Mouse (Mus musculus): ENCODE results near the gene Adamts13.

Adamts13 gene

GRCm38 (mm10) chr2:26973960-26974359, 744 bp downstream of the Adamts13 start:
- no peak for DNase-seq

- DNase-seq, result no peak
These were observed 7.1 kb downstream of the Adamts13 start for GRCm38 (mm10) chr2:26980361-26980760.

DNA sequence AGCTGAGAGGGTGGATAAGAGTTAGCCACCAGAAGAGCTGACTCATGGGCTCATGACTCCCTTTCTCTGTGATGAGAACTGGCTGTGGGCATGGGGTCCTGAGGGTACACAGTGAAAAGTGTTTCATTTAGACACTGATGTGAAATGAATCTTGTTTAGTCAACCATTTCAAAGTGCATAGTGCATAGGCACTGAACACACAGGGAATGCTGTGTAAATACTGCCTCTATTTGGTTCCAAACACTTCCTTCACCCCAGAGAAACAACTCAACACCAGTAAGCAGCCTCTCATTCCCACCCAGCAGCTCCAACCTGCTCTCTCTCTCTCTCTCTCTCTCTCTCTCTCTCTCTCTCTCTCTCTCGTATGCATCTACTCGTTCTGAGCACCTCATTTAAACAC, 11.0 kb downstream of the Adamts13 start:
- no peak for DNase-seq

DNA sequence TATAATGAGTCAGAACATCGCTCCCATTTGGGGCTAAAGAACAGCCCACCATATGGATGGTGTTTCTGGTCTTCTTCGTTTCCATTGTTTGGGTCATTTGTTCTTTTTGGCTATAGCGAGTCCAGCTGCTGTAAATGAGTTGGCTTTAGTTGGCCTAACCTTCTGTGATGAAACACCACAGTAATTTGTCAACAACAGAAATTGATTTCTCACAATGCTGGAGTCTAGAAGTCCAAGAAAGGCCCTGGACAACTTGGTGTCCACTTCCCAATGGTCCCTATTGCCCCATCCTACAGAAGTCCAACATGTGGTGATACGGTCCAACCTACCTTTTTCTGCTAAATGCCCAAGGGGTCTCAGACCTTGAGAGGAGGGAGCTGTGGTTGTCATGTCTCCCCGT, 11.4 kb downstream of the Adamts13 start:
- no peak for DNase-seq

GRCm38 (mm10) chr2:26993936-26994335, 20.7 kb downstream of the Adamts13 start:
- no peak for DNase-seq

- DNase-seq, result no peak
These were observed 24.3 kb downstream of the Adamts13 start for GRCm38 (mm10) chr2:26997498-26997897.

GRCm38 (mm10) chr2:26997993-26998392, 24.8 kb downstream of the Adamts13 start:
- no peak for DNase-seq

GRCm38 (mm10) chr2:27006255-27006654, 33.0 kb downstream of the Adamts13 start:
- no peak for DNase-seq

GRCm38 (mm10) chr2:27007701-27008100, 34.5 kb downstream of the Adamts13 start:
- DNase-seq, result no peak

DNA sequence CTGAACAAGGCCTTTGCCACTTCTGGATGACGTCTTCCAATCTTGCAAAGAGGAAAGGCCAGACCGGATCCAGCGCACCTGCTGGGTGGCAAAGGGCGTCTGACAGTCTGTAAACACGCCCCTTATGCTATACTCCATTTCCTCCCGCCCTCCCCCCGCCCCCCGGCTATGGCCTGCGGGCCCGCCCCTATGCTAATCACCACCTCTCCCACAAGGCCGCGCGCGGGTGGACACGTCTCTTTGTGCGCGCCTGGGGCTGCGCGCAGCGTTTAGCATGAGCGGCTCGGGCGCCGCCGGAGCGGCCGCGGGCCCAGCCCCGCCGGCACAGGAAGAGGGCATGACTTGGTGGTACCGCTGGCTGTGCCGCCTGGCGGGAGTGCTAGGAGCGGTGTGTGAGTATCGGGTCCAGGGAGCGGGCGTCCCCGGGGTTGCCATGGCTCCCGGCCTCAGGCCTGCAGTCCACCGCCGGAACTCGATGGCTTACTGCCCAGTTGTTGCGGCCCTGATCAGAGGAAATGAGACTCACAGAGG, 36.6 kb downstream of the Adamts13 start, which contains the start of gene Cacfd1:
Gene Cacfd1 (plus strand): TSS at position 213 of the 531 bp plus-strand sequence.
- DNase-seq, result peak; percentile 88 to 89

GRCm38 (mm10) chr2:27017802-27018201, 44.6 kb downstream of the Adamts13 start:
- DNase-seq, result peak; percentile 83 to 89

DNA sequence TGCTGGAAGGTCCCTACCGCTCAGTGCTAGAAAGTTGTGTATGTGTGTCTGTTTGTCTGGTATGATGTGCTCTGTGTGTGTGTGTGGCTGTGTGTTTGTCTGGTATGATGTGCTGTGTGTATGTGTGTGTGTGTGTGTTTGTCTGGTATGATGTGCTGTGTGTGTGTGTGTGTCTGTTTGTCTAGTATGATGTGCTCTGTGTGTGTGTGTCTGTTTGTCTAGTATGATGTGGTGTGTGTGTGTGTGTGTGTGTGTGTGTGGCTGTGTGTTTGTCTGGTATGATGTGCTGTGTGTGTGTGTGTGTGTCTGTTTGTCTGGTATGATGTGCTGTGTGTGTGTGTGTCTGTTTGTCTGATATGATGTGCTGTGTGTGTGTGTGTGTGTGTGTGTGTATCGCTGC, 46.3 kb downstream of the Adamts13 start:
- DNase-seq, result no peak

GRCm38 (mm10) chr2:27021103-27021502, 47.9 kb downstream of the Adamts13 start:
- no peak for DNase-seq

- DNase-seq, result no peak
These were observed 49.4 kb downstream of the Adamts13 start for GRCm38 (mm10) chr2:27022612-27023011.

GRCm38 (mm10) chr2:27024136-27024535, 50.9 kb downstream of the Adamts13 start:
- no peak for DNase-seq

DNA sequence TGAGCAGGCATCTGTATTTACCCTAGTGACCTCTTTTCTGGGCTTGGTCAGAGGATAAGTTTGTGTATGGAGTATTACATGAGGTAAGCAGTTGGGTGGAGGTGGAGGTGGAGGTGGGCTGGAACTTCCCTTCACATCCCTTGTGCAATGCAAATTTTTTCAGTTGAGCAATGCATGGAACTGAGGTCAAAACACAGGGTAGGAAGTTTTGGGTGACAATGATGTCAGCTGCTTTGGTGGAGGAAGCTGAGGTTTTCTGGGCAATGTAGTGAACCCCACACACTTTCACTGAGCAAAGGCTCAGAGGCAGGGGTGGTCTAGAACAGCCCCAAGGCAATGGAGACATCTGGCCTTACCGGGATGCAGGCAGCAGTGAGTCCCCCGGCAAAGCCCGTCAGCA, 52.3 kb downstream of the Adamts13 start:
- DNase-seq, result no peak

DNA sequence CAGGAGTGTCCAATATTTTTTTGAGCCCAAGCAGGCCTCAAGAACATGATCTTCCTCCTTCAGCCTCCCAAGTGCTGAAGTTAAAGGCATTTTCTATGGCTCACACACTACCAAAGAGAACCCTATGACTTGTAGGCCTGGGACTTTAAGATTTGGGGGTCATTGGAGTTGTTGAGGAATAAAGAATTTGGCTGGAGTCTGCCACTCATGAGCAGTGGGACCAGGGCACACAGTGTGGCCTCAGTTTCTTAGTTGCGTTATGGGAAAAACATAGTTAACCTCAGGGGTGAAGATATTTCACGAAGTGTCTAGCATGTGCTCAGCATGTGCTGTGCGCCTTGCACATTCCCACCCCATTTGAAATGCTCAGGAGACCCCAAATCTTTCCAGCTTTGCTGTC, 53.1 kb downstream of the Adamts13 start:
- DNase-seq, result no peak

GRCm38 (mm10) chr2:27026857-27027617, 53.8 kb downstream of the Adamts13 start:
- DNase-seq, result peak; percentile 59 to 64

GRCm38 (mm10) chr2:27027618-27028436, 54.6 kb downstream of the Adamts13 start, which contains the start of gene Slc2a6:
Gene Slc2a6 (minus strand): TSS chr2:27027998.
- peak; percentile 91 to 92 for DNase-seq

- DNase-seq, result no peak
These were observed 55.3 kb downstream of the Adamts13 start for GRCm38 (mm10) chr2:27028437-27029015.

GRCm38 (mm10) chr2:27032361-27032760, 59.1 kb downstream of the Adamts13 start:
- DNase-seq, result no peak

GRCm38 (mm10) chr2:27036003-27036402, 62.8 kb downstream of the Adamts13 start:
- DNase-seq, result no peak

DNA sequence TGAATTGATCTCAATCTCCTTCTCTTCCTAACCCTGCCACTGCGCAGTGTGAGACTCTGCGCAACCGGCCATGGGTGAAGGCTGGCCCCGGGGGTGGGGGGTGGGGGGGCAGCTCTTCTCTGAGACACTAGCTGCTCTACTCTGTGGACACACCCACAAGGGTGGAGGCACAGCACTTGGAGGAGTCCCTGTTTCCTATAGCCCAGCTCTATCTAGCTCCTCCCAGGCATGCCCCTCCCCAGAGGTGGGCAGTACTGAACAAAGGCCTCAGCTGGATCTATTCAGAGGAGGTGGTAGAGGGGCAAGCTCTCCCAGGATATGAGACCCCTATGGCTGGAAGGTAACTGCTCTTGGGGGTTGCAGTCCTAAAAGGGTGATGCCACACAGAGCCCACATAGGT, 63.8 kb downstream of the Adamts13 start:
- no peak for DNase-seq

Measured in cerebellum, postnatal 14 days (tissue).